Mouse (Mus musculus) MEL-GATA-1-ER (cell line): ENCODE results near the gene Kdm2b.

Source experiments
- DNase-seq: peaks from one replicate; pipeline ENCODE4 v3.0.0-alpha.2; 2012; ENCODE audit warnings: low read depth; ENCODE audit errors: extremely low read depth

Kdm2b gene

DNA sequence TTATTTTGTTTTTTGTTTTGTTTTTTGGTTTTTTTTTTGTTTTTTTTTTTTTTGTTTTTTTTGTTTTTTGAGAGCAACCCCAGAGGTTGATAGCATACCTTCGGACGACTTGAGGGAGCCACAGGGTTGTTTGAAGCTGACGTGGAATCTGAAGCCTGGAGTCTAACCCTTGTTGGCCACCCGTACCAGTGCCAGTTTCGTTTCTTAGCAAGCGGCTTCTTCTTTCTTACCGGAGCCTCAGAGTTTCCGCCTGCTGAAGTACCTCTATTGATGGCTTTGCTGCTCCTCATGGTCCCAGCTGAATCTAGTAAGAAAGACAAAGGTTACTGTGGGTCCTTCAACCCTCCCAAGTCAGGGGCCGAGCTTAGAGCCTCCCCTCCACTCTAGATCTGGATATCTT is 22.1 kb upstream of the Kdm2b start:
- no peak for DNase-seq

DNA sequence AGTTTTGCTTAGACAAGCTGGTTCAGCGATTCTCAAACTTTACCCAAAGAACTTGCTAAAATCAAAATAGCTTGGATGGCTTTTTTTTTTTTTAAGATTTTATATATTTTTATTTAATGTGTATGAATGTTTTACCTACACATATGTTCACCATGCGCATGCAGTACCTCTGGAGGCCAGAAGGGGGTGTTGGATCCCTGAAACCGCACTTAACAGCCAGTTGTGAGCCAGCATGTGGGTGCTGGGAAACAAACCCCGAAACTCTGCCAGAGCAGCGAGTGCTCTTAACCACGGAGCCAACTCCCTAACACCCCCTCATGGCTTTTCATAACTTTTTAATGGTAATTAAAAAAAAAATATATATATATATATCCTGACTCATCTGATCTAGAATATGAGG is 21.2 kb upstream of the Kdm2b start:
- no peak for DNase-seq

- DNase-seq = no peak
Measured at GRCm38 (mm10) chr5:123009873-123010272, 20.2 kb upstream of the Kdm2b start.

DNA sequence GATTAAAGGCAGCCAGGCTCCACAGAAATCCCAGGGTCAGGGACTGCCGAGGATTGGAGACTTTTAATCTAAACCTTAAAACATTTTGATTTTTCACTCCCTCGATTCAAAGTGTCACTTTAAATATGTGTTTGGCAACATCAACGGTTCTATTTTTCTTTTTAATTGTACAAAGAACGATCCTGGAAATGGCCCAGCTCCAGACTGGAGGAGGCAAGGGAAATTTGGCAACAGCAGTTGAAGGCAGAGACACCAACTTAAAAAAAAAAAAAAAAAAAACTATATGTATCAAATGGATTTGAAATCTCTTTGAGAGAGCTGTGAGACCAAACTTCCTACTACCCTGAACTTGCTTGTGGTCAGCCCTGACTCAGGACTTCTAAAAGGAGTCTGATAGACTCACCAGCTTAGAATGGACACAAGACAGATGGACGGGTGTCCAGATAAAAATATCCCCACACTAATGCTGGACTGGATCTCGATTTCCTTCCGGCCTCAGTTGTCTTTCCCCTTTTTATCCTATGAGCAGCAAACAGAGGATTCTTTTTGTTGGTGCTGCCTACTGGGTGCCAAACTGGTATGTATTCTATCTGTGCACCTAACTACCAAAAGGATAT is 19.4 kb upstream of the Kdm2b start:
- no peak for DNase-seq

GRCm38 (mm10) chr5:123005716-123006592 is 16.3 kb upstream of the Kdm2b start:
- no peak for DNase-seq

GRCm38 (mm10) chr5:123000901-123001300 is 11.3 kb upstream of the Kdm2b start:
- no peak for DNase-seq

DNA sequence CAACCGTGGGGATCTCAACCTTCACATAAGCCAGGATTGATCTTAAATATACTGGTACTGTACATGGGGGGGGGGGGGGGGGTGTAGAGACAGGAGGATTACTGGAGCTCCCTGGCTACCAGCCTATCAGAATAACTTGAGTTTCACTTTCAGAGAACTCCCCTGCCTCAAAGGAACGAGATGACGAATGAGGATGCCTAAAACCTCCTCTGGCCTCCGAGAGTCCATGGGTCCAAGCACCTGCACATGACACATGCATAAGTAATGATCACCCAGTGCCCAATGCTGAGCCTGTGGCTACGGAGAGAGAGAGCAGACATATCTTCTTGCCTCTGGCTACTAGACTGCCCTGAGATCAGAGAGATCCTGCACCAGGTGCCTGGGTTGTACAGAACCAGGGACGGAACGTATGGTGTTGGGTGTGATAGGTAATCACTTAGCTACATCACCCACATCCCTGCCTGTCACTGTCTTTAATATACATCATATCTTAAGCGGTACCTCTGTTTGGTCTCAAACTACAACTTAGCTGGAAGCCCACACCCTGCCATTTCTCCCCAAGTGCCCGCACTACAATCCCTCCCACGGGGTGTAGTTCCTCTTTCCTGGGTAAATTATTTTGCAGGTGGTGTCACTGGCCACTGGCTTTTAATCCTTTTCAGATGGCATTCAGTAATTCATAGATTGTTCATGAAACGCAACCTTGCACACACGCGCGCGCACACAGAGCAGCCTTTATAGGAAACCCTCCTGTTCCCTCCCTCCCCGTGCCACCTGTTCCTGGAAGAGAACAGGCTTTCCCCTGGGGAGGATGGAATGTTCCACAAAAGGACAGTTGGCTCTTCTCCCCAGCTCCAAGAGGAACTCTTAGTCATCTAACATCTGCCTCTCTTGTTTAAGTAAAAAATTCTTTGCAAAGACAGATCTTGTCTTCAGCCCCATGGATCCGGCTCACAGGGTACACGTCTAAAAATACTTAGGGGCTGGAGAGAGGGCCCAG is 7.9 kb upstream of the Kdm2b start:
- no peak for DNase-seq

DNA sequence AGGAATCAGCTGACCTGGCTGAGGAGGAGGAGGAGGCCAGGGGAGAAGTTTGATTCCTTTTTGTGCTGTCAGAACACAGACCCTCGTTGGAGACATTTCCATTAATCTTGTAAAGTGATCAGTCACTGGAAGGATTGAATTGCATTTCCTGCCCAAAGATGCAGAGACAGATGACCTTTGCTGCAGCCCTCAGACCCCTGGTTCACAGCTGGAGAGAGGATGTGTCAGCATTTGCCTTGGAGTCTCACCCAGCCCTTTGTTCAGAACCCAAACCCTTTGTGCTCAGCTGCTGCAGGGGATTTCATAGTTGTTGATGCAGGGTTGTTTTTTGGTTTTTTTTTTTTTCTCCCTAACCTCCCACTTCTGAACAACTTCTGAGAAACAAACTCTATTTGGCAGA is 5.3 kb upstream of the Kdm2b start:
- no peak for DNase-seq

GRCm38 (mm10) chr5:122994303-122994846 is 4.8 kb upstream of the Kdm2b start:
- DNase-seq = peak; percentile 90

- DNase-seq = no peak
Measured at GRCm38 (mm10) chr5:122993811-122994210, 4.2 kb upstream of the Kdm2b start.

DNA sequence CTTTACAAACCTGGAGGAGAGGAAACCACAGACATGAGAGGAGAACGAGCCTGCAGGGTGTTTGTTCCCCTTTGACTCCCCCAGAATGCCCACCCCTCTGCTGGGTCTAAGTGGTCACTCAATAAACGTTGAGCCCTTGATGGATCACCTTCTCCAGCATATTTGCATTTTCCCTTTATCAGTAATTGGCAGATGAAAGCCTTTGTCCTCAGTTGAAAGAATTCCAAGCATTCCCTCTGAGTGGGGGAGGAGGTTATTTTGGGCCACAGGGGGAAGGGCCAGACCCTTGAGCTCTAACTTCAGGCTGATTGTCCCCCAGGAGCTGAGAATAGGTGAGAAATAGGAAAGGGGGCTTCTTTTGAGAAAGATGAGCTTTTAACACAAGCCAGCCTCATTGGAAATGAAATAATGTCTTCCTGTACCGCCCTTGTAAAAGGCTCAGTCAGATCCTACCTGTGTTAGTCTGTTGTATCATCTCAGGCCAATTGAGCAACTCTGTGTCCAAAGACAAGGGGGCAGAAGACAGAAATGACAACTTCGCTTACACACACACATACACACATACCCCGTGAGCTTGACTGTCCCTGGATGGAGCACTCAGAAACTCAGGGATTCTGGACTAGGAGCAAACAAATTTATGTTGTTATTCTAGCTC is 1.9 kb upstream of the Kdm2b start:
- no peak for DNase-seq

DNA sequence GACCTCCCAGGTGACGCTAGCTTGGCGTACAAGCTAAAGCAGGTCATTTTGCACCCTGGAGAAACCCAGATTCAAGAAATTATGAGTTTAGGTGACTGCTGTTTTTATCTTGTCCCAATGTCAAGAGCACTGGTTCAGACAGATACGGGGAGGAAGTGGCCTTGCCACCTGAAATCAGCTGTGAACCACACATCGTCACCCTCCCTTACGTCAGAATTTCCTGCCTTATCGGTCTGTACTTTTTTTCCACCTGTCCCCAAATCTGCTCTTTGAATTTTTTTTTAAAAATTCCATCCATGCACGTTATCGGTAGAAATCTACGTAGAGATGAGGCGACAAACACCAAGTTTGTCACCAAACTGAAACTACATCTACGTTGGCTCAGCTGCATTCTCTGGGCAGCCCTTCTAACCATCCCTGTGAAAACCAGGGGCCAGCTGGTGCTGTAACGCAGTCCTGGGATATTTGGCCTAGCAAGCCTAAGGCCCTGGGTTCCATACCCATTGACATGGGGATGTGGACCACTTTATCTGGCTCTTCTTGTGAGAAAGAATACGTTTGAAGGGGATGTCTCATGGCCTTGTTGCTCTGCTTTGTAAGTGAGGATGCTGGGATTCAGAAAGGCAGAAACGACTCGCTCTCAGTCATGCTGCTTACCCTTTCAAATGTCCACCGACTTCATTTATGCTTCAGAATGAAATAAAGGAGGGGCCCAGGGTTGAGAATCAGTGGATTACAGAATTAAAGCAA is 963 bp upstream of the Kdm2b start:
- DNase-seq = no peak

- DNase-seq = peak; percentile 45
Measured at GRCm38 (mm10) chr5:122989001-122989525, 560 bp downstream of the Kdm2b start.

DNA sequence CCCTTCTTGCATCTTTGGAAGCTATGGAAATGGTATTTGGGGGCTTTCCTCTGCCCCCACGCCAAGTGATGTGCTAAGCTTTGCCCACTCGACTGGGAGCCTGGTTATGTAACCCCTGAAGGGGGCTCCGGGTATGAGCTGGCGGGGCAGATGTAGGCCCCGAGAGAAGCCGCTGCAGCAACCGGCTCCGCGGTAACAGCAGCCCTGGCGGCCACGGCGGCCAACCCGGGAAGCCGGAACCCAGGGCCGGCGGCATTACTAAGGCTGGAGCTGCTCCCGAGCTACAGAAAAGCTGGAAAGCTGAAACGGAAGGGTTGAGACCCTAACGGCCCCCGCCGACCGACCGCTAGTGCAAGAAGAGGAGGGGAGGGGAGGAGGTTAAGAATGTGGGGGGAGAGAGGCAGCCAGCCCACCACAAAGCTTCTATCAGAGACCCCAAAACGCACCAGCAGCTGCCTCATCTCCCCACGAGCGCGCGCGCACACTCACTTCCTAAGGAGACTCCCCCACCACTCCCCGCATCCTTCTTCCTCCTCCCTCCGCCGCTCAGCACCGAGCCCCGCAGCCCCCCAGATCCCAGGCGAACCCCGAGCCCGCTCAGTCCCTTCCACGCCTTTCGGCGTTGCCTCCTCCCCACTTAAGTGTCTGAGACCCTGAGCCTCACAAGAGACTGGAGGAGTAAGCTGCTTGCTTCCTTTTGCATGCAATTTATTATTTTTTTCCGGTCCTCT is 1.4 kb downstream of the Kdm2b start:
- DNase-seq = no peak

DNA sequence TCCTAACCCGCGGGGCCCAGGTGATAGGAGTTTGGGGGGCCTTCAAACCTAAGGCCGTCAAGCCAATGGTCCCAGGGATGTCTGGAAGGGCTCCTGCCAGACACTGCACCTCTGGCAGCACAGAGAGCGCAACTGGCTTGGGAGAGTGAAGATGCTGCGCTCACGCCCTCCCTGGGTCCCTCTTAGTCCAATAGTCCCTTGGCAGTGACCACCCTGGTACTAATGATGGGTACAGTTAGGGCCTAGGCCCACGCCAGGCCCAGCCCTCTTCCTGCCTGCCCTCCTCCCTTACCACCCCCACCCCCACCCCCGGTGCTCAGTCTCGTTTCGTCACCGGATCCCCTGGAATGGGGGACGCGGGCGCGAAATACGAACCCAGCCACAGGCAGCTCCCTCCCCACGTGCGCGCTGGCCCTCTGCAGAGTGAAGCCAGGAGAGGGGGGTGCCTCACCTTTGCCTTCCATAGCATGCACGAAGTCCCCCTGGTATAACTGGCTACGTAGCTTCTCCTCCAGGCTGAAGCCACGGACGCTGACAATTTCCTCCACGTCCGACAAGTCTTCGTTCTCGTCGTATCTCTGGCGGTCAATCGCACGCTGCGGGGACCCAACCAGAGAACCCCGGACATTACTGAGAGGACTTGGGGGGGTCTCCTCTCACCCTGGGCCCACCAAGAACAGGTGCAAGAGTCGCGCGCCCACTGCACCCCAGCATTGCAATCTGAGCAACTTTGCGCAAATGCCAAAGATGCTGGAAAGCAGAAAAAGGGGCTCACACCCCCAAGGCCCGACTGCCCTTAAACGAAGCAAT is 2.2 kb downstream of the Kdm2b start:
- DNase-seq = no peak

DNA sequence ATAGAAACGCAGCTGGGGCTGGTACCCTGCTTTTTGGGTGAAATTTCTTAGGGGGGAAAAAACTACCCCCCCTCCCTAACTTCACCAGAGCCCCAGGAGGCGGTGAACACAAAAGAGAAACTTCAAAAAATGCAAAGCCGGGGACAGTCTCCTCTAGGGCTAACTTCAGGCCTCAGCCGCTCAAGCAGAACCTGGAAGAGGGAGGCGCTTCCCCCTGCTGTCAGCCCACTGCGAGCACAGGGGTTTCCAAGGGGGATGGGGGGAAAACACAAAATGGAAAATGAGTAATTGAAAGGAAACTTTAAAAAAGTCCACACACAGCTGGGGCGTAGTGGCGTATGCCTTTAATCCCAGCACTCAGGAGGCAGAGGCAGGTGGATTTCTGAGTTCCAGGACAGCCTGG is 3.5 kb downstream of the Kdm2b start:
- no peak for DNase-seq

DNA sequence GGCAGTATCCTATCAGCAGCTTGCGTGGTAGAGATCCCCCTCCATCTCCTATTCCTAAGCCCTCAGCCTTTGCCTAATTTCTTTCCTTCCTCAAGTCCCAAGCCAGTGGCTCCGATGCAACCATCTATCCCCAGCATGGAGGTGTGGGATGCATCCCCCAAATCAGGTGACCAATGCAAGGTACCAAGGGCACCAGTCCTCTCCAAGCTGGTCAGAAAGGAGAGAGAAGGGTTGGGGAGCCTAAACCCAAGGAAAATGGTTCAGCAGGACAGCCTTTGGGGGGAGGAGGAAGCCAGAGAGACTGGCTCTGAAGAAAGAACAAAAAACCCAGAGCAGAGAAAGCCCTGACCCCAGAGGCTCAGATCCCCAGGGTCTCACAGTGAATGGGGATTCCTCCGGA is 4.3 kb downstream of the Kdm2b start:
- DNase-seq = no peak

GRCm38 (mm10) chr5:122984483-122984882 is 5.1 kb downstream of the Kdm2b start:
- no peak for DNase-seq
